Mouse (Mus musculus) lung, postnatal 0 days (tissue): Measurements from ENCODE around the gene Rfng.

Experiments
- CTCF ChIP-seq: IDR thresholded peaks from 2 replicates; pipeline ENCODE4 v1.5.1; 2016; ENCODE audit warnings: antibody characterized with exemption, mild to moderate bottlenecking
- EP300 ChIP-seq: IDR thresholded peaks from 2 replicates; pipeline ENCODE4 v1.6.1; 2016; ENCODE audit warnings: antibody characterized with exemption, mild to moderate bottlenecking, control low read depth

- TF ChIP-seq CTCF (no peak), EP300 (no peak)
Observed at GRCm38 (mm10) chr11:120812068-120812467, 28.1 kb upstream of the Rfng start.
